Mouse (Mus musculus): ENCODE results near the gene Cdc14b. TPM values are rescaled to one million over a fixed set of nuclear protein-coding genes. Genes with fewer than 3 reads are reported as not detected.

Cdc14b gene
- polyA plus RNA-seq, 1 experiment from 2014 or later = 15.0 TPM

DNA sequence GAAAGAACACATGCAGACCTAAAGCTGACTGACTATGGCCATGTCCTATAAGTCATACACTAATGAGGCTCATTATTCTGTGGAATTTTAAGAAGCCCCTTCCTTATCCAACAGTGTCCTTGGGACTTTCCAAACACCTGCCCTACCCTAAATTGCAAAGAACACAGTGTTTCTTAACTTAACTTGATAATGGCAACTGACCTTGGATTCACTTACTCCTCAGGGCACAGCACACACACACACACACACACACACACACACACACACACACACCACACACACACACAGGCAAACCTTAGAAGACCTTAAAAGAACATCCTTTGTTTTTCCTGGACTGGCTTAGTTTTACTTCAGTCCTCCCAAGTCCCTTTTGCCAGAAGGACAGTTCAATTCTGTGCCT lies 21.4 kb downstream of the Cdc14b start:
- TF ChIP-seq CTCF (IDR thresholded peaks at IDR 0.05; ENCODE audit: low read depth) = no peak

GRCm38 (mm10) chr13:64252147-64252546 lies 22.9 kb downstream of the Cdc14b start:
- Histone ChIP-seq H3K4me2 (replicated peaks; ENCODE audit: low read depth) (no peak overlapping the region), H3K9me3 (ENCODE audit: control insufficient read depth) (no peaks in the 10 kb centered on the region), H3K27ac (ENCODE audit: low read depth, low read length) (no peak overlapping the region), H3K27me3 (replicated peaks; ENCODE audit: control insufficient read depth, insufficient read depth, low read length) (no peaks in the 10 kb centered on the region), H3K4me3 (ENCODE audit: low read depth, low read length) (no peak overlapping the region), H3K36me3 (ENCODE audit: control insufficient read depth, insufficient read depth) (no peaks in the 10 kb centered on the region), H3K4me1 (replicated peaks; ENCODE audit: control insufficient read depth, insufficient read depth, low read length) (0 out of 2 replicates have a peak, but pooled peaks cover 2% of the 10 kb centered on the region), H3K9ac (ENCODE audit: low read depth, low read length) (no peak overlapping the region)
- TF ChIP-seq CTCF (IDR thresholded peaks at IDR 0.05; ENCODE audit: low read depth) = no peak
- 43% methylated on average over 5 of the region's 5 CpGs for WGBS
- ATAC-seq = no peak

More for the DNA sequence above, 21.4 kb downstream of the Cdc14b start:
- Histone ChIP-seq H3K4me3 (ENCODE audit: low read depth, low read length) (no peak overlapping the region), H3K9me3 (ENCODE audit: control insufficient read depth) (no peaks in the 10 kb centered on the region), H3K27ac (ENCODE audit: low read depth, low read length) (no peak overlapping the region), H3K27me3 (replicated peaks; ENCODE audit: control insufficient read depth, insufficient read depth, low read length) (no peaks in the 10 kb centered on the region), H3K4me1 (replicated peaks; ENCODE audit: control insufficient read depth, insufficient read depth, low read length) (0 out of 2 replicates have a peak, but pooled peaks cover 2% of the 10 kb centered on the region), H3K9ac (ENCODE audit: low read depth, low read length) (no peak overlapping the region), H3K36me3 (ENCODE audit: control insufficient read depth, insufficient read depth) (no peaks in the 10 kb centered on the region), H3K4me2 (replicated peaks; ENCODE audit: low read depth) (no peak overlapping the region)
- ATAC-seq = no peak

DNA sequence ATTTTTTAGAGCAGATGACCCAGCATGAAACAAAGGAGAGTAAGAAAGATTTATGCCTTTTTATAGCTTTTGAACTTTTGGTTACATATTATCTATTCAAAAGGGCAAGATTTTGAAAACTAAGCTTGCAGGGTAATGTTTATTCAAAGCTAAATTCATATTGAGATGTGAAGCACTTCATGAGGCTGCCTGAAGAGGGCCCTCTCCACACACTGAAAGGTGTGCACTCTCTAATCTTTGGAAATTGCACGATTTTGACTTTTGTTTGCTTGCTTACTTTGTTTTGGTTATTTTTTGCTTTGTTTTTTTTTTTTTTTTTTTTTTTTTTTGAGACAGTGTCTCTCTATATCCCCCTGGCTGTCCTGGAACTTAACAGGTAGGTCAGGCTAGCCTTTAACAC lies 24.7 kb downstream of the Cdc14b start:
- no peak overlapping the region for H3K27ac ChIP-seq (ENCODE audit: low read depth, low read length)
- H3K36me3 ChIP-seq (ENCODE audit: control insufficient read depth, insufficient read depth) = no peaks in the 10 kb centered on the region
- TF ChIP-seq CTCF (IDR thresholded peaks at IDR 0.05; ENCODE audit: low read depth) = peak; percentile 74
- no peak overlapping the region for H3K4me3 ChIP-seq (ENCODE audit: low read depth, low read length)
- no peak overlapping the region for H3K9ac ChIP-seq (ENCODE audit: low read depth, low read length)
- H3K9me3 ChIP-seq (ENCODE audit: control insufficient read depth) = no peaks in the 10 kb centered on the region
- H3K4me1 ChIP-seq (replicated peaks; ENCODE audit: control insufficient read depth, insufficient read depth, low read length) = 0 out of 2 replicates have a peak, but pooled peaks cover 2% of the 10 kb centered on the region
- WGBS = 17% methylated on average over 1 of the region's 1 CpGs
- ATAC-seq = no peak
- no peaks in the 10 kb centered on the region for H3K27me3 ChIP-seq (replicated peaks; ENCODE audit: control insufficient read depth, insufficient read depth, low read length)
- H3K4me2 ChIP-seq (replicated peaks; ENCODE audit: low read depth) = no peak overlapping the region

DNA sequence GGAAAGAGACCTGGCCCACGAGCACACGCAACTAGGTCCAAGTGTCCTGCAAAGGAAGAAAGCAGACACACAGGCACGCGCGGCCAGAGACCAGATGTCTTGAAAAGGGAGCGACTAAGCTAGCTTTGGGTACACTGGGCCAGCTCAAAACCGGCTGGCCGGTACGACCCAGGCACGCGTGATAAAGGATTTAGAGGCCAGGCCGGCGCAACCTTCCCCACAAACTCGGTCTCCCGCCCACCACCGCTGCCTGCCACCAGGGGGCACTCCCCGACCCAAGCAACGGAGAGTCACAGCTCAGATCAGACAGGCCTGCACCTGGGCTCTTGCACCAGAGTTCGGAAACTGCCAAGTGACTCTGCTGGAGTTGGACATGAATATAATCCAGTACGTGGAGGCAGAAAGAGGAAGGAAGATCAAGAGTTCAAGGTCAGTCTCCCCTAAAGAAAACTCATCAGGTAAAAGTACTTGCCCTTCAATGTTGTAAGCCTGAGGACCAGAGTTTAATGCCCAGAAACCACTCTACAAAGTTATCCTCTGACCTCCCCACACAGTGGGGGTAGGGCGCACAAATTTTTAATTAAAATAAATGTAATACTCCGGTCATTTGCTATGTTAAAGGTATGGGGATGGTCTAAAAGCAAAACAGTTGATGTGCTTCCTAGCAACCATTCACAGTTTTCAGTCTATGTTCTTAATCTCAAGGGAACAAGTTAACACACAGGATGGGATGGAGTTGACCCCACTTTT lies 26.1 kb downstream of the Cdc14b start:
- Histone ChIP-seq H3K4me3 (ENCODE audit: low read depth, low read length) (peak overlapping the region; percentile 56), H3K4me1 (replicated peaks; ENCODE audit: control insufficient read depth, insufficient read depth, low read length) (0 out of 2 replicates have a peak, but pooled peaks cover 2% of the 10 kb centered on the region), H3K27me3 (replicated peaks; ENCODE audit: control insufficient read depth, insufficient read depth, low read length) (no peaks in the 10 kb centered on the region), H3K36me3 (ENCODE audit: control insufficient read depth, insufficient read depth) (no peaks in the 10 kb centered on the region), H3K9ac (ENCODE audit: low read depth, low read length) (peak overlapping the region; percentile 49), H3K4me2 (replicated peaks; ENCODE audit: low read depth) (peak overlapping the region; percentile 89), H3K9me3 (ENCODE audit: control insufficient read depth) (no peaks in the 10 kb centered on the region), H3K27ac (ENCODE audit: low read depth, low read length) (peak overlapping the region; percentile 90)
- peak; percentile 88 for ATAC-seq
- peak; percentile 97 for TF ChIP-seq CTCF (IDR thresholded peaks at IDR 0.05; ENCODE audit: low read depth)
- WGBS = 6% methylated on average over 22 of the region's 22 CpGs

GRCm38 (mm10) chr13:64248161-64248774 lies 26.8 kb downstream of the Cdc14b start:
- TF ChIP-seq CTCF (IDR thresholded peaks at IDR 0.05; ENCODE audit: low read depth) = no peak
- Histone ChIP-seq H3K36me3 (ENCODE audit: control insufficient read depth, insufficient read depth) (no peaks in the 10 kb centered on the region), H3K9ac (ENCODE audit: low read depth, low read length) (peak overlapping the region; percentile 49), H3K27ac (ENCODE audit: low read depth, low read length) (peak overlapping the region; percentile 90), H3K4me2 (replicated peaks; ENCODE audit: low read depth) (peak overlapping the region; percentile 89), H3K9me3 (ENCODE audit: control insufficient read depth) (no peaks in the 10 kb centered on the region), H3K4me1 (replicated peaks; ENCODE audit: control insufficient read depth, insufficient read depth, low read length) (0 out of 2 replicates have a peak, but pooled peaks cover 2% of the 10 kb centered on the region), H3K27me3 (replicated peaks; ENCODE audit: control insufficient read depth, insufficient read depth, low read length) (no peaks in the 10 kb centered on the region), H3K4me3 (ENCODE audit: low read depth, low read length) (peak overlapping the region; percentile 56)
- peak; percentile 98 for ATAC-seq
- WGBS = 1% methylated on average over 24 of the region's 24 CpGs

DNA sequence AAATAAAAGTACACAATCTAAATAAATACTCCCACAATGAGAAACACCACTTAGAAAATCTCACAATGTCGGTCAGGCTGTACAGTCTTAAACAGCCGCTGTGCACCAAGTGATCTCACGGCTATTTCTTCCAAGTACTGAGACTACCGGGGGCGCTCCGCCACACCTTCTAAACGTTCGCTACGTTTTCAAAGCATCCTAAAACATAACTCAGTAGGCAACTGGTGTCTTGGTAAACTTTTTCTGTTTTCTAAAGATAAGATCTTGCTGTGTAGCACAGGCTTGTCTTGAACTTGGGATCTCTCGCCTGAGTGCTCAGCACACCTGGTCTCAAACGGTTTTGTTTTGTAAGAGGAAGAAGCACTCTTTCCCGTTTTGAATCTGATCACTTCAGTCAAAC lies 29.0 kb downstream of the Cdc14b start:
- Histone ChIP-seq H3K27me3 (replicated peaks; ENCODE audit: control insufficient read depth, insufficient read depth, low read length) (no peaks in the 10 kb centered on the region), H3K4me2 (replicated peaks; ENCODE audit: low read depth) (no peak overlapping the region), H3K27ac (ENCODE audit: low read depth, low read length) (no peak overlapping the region), H3K4me3 (ENCODE audit: low read depth, low read length) (no peak overlapping the region), H3K36me3 (ENCODE audit: control insufficient read depth, insufficient read depth) (no peaks in the 10 kb centered on the region), H3K9ac (ENCODE audit: low read depth, low read length) (no peak overlapping the region), H3K9me3 (ENCODE audit: control insufficient read depth) (no peaks in the 10 kb centered on the region), H3K4me1 (replicated peaks; ENCODE audit: control insufficient read depth, insufficient read depth, low read length) (0 out of 2 replicates have a peak, but pooled peaks cover 2% of the 10 kb centered on the region)
- ATAC-seq = no peak
- no peak for TF ChIP-seq CTCF (IDR thresholded peaks at IDR 0.05; ENCODE audit: low read depth)
- 81% methylated on average over 12 of the region's 12 CpGs for WGBS
